Mouse (Mus musculus): Measurements from ENCODE around the gene Angpt4.

- TF ChIP-seq CTCF (IDR thresholded peaks at IDR 0.05; ENCODE audit: borderline replicate concordance, insufficient read depth, low read length) (no peak), POLR2A (IDR thresholded peaks at IDR 0.05; ENCODE audit: low read depth, low read length) (no peak)
Observed at GRCm38 (mm10) chr2:151939651-151940420, 28.8 kb downstream of the Angpt4 start.
